Mouse (Mus musculus) forebrain, embryonic 12.5 days (tissue): ENCODE measurements around the gene Arhgap36. TPM values are rescaled to one million over a fixed set of nuclear protein-coding genes. Genes with fewer than 3 reads are reported as not detected.

Experiments used
- ATAC-seq: fragments of 200-750 bp; cut with Nextera tagmentation; 2 replicates; pipeline ENCODE4 v1.8.0; 2017; ENCODE audit warnings: moderate TSS enrichment; ENCODE audit not compliant: low FRiP score
- H3K27ac ChIP-seq: fragments of 300-500 bp; sonication (generic); 2 replicates; pipeline ENCODE4 v1.5.1; 2016; ENCODE audit warnings: mild to moderate bottlenecking
- H3K27me3 ChIP-seq: fragments of 300-500 bp; sonication (generic); 2 replicates; pipeline ENCODE4 v1.6.1; 2016; ENCODE audit warnings: mild to moderate bottlenecking
- H3K36me3 ChIP-seq: fragments of 300-500 bp; sonication (generic); replicated peaks from 2 replicates; pipeline ENCODE4 v1.6.1; 2016; ENCODE audit warnings: mild to moderate bottlenecking
- H3K4me1 ChIP-seq: fragments of 300-500 bp; sonication (generic); 2 replicates; pipeline ENCODE4 v1.6.1; 2016
- H3K4me2 ChIP-seq: fragments of 300-500 bp; sonication (generic); 2 replicates; pipeline ENCODE4 v1.6.1; 2016; ENCODE audit warnings: mild to moderate bottlenecking, moderate library complexity
- H3K4me3 ChIP-seq: fragments of 300-500 bp; sonication (generic); replicated peaks from 2 replicates; pipeline ENCODE4 v1.5.1; 2016; ENCODE audit warnings: mild to moderate bottlenecking
- H3K9ac ChIP-seq: fragments of 300-500 bp; sonication (generic); 2 replicates; pipeline ENCODE4 v1.6.1; 2016; ENCODE audit warnings: mild to moderate bottlenecking
- H3K9me3 ChIP-seq: fragments of 300-500 bp; sonication (generic); 2 replicates; pipeline ENCODE4 v1.6.1; 2016
- WGBS: fragments of 180-500 bp; shearing (Covaris S2); methylation state at CpG from one replicate; pipeline ENCODE4 v1.1.7; 2016; 5-methylcytosine and 5-hydroxymethylcytosine counted together
- polyA plus RNA-seq: library from polyadenylated mRNA; unstranded; fragments of >200 nt; fragmentation: Nextera tagmentation; extraction: Ambion mirVana; gene quantifications from 2 replicates; pipeline ENCODE4 v1.2.1, GENCODE M21; 2016

Arhgap36 gene
- 1.4 TPM in 2 replicates for polyA plus RNA-seq

DNA sequence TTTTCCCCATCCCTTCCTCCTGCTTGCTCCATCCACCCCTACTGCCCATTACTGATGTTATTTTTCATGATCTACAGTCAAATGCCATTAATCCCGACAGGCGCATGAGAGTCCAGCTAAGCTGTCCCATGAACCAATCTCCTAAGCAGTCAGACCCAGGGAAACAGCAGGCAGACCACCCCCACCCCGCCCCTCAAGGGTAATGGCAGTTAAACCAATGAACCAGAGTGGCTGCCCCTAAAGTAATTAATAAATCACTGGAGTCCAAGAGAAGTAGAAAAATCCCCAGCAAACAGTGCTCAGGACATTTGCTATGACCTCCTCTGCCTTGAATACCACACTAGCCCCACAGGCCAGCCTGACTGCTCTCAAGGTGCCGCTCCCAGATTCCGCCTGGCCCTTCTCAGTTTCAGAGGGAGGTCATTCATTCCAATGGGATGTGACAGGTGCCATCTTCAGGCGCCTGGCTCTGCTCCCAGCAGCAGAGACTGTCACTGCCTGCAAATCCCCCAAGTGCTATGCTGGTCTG, at the start of gene Arhgap36:
Gene Arhgap36 (plus strand): TSS at position 504 of the 529 bp plus-strand sequence.
- WGBS = 68% methylated on average over 6 of the region's 6 CpGs
- no peaks in the 10 kb centered on the region for H3K27me3 ChIP-seq
- no peak for ATAC-seq
- no peaks in the 10 kb centered on the region for H3K9me3 ChIP-seq
- H3K9ac ChIP-seq = no peak within 1 kb of the TSS
- H3K4me2 ChIP-seq = no peak within 1 kb of the TSS
- H3K27ac ChIP-seq = no peak within 1 kb of the TSS
- no peak within 1 kb of the TSS for H3K4me3 ChIP-seq
- no peaks in the 10 kb centered on the region for H3K4me1 ChIP-seq
- no peaks in the 10 kb centered on the region for H3K36me3 ChIP-seq

GRCm38 (mm10) chrX:49457781-49458180, 6.0 kb upstream of the Arhgap36 start:
- Histone ChIP-seq H3K4me3 (no peak overlapping the region), H3K4me1 (no peaks in the 10 kb centered on the region), H3K9me3 (no peaks in the 10 kb centered on the region), H3K9ac (no peak overlapping the region), H3K4me2 (no peak overlapping the region), H3K27me3 (no peaks in the 10 kb centered on the region), H3K36me3 (no peaks in the 10 kb centered on the region), H3K27ac (no peak overlapping the region)
- WGBS = 64% methylated on average over 10 of the region's 10 CpGs
- no peak for ATAC-seq

DNA sequence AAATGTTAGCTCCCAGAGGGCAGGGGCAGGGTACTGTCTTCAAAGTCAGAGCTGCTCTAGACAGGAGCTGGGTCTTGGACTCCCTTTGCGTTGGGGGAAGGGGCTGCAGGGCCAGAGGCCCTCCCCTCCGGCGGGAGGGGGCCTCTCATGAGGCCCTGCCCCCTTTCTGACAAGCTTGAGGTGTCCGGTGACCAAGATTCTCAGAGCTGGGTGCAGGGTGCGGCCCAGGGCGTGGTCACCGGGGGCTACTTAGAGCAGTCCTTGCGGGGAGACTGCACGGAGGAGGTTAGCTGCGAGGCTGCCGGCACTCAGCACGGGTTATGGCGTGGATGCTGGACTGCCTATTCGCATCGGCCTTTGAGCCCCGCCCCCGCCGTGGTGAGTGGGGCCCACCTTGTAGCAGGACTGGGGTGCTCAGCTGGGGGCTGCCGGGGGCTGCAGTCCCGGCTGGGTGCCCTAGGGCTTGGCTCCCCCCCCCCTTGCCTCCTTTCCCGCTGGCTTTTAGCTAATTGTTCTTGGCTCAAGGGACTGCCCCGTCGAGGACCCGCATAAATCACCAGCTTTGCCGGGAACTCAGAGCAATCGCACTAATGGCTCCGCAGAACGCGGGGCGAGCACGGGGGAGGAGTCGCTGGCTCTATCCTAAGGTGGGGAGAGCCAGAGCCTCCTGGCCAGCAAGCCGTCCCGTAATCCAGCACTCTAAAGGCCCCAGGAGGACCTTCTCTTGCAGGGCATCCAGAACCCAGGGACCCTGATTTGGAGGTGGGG, 6.7 kb downstream of the Arhgap36 start:
- peak; percentile 79 for ATAC-seq
- Histone ChIP-seq H3K27me3 (no peaks in the 10 kb centered on the region), H3K4me3 (peak overlapping the region; percentile 38), H3K27ac (no peak overlapping the region), H3K4me1 (no peaks in the 10 kb centered on the region), H3K36me3 (no peaks in the 10 kb centered on the region), H3K9me3 (no peaks in the 10 kb centered on the region), H3K9ac (no peak overlapping the region; the same call in 1 of the 2 replicates), H3K4me2 (peak overlapping the region; percentile 55)
- WGBS = 16% methylated on average over 30 of the region's 34 CpGs

DNA sequence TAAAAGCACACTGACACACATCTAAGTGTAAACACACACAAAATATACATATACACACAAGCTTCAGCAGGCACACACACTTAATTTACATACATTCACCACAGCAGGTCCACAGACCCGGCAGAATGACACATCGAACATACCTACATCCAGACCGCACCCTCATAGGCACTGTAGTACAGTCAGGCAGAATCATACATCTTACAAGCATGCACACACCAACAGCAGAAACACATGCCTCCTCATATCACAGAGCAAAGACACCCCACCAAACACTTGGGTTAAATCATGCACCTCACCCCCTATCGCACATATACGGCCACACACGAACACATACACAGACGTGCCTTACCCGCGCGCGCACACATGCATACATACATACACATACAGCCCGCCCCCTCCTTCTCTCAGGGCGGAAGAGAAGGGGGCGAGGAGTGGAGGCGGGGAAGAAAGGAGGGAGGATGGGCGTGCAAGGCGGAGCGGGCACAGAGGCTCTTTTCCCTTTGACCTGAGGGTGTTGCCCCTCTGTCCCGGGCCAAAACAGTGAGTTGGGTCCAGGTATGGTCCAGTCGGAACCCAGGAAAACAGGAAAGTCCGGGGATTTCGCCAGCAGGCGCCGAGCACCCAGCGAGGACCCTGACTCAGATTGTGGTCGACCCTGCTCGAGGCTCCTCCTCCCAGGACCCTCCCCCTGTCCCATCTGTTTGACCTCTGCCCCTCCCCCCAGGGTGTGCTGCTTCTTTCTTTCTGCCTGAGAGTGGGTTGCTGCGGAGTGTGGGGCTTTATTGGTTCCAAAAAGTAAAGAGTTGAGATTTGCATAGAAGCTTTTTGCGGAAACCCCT, 16.4 kb downstream of the Arhgap36 start:
- Histone ChIP-seq H3K27ac (no peak overlapping the region), H3K4me3 (peak overlapping the region; percentile 37), H3K36me3 (no peaks in the 10 kb centered on the region), H3K4me1 (no peaks in the 10 kb centered on the region), H3K9ac (no peak overlapping the region), H3K4me2 (peak overlapping the region; percentile 56), H3K9me3 (no peaks in the 10 kb centered on the region), H3K27me3 (no peaks in the 10 kb centered on the region)
- ATAC-seq = peak; percentile 85
- WGBS = 22% methylated on average over 26 of the region's 29 CpGs

DNA sequence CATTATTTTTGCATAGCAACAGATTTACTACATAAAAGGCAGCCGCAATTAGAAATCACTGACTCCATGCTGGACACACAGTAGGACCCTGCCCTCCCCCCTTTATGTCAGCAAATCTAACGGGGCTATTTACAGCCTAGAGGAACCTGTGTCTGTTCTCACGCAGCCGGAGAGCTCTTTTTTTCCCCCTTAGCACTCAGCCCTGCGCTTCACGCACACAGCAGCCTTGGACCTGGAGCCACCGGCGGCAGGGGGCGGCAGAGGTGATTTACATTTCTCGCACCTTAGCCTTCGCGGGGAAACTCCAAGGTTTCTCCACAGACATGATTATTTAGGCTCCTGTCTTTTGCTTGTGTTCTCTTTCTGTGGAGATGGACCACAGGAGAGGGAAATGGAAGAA, 17.1 kb downstream of the Arhgap36 start:
- Histone ChIP-seq H3K4me2 (peak overlapping the region; percentile 56), H3K9ac (no peak overlapping the region), H3K27ac (no peak overlapping the region), H3K9me3 (no peaks in the 10 kb centered on the region), H3K4me1 (no peaks in the 10 kb centered on the region), H3K4me3 (peak overlapping the region; percentile 37), H3K27me3 (no peaks in the 10 kb centered on the region), H3K36me3 (no peaks in the 10 kb centered on the region)
- ATAC-seq = peak; percentile 59; the same call in 1 of the 2 replicates
- WGBS = 10% methylated on average over 12 of the region's 12 CpGs

DNA sequence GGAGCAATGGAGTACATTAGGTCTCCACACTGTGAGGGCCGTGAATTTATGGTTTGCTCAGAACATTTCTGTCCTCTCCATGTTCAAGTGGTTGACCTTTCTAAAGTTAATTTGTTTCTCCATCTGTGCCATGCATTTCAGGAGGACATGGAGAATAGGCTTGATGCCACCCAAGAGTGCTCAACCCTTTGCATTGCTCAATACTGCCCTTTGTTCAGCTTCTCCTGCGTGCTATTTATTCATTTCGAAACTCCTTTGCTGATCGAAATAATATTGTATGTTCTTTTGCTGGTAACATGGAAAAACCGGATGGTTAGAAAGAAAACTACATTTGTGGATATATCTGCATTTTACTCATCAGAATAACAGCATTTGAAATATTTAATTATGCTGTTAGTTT, 25.4 kb downstream of the Arhgap36 start:
- peaks cover 10% of the 10 kb centered on the region for H3K27me3 ChIP-seq
- no peak overlapping the region for H3K9ac ChIP-seq
- H3K4me3 ChIP-seq = no peak overlapping the region
- WGBS = 89% methylated on average over 5 of the region's 5 CpGs
- no peaks in the 10 kb centered on the region for H3K4me1 ChIP-seq
- no peaks in the 10 kb centered on the region for H3K9me3 ChIP-seq
- ATAC-seq = no peak
- H3K27ac ChIP-seq = no peak overlapping the region
- H3K4me2 ChIP-seq = no peak overlapping the region
- H3K36me3 ChIP-seq = no peaks in the 10 kb centered on the region

GRCm38 (mm10) chrX:49493739-49494449, 30.1 kb downstream of the Arhgap36 start:
- Histone ChIP-seq H3K4me3 (peak overlapping the region; percentile 38), H3K4me1 (no peaks in the 10 kb centered on the region), H3K9me3 (no peaks in the 10 kb centered on the region), H3K36me3 (no peaks in the 10 kb centered on the region), H3K4me2 (peak overlapping the region; percentile 61), H3K27ac (no peak overlapping the region), H3K27me3 (peaks cover 32% of the 10 kb centered on the region), H3K9ac (no peak overlapping the region)
- ATAC-seq = no peak
- 20% methylated on average over 46 of the region's 46 CpGs for WGBS

Other genes starting within 250 kb of the Arhgap36 start
- gene Enox2, start 175.7 kb upstream of the Arhgap36 start, polyA plus RNA-seq = 10.3 and 12.9 TPM in 2 replicates
- gene Olfr1320, start 208.4 kb downstream of the Arhgap36 start, polyA plus RNA-seq = not detected in 2 replicates